ENCODE assay signal across 8 mouse cellular contexts in the genomic region with DNA sequence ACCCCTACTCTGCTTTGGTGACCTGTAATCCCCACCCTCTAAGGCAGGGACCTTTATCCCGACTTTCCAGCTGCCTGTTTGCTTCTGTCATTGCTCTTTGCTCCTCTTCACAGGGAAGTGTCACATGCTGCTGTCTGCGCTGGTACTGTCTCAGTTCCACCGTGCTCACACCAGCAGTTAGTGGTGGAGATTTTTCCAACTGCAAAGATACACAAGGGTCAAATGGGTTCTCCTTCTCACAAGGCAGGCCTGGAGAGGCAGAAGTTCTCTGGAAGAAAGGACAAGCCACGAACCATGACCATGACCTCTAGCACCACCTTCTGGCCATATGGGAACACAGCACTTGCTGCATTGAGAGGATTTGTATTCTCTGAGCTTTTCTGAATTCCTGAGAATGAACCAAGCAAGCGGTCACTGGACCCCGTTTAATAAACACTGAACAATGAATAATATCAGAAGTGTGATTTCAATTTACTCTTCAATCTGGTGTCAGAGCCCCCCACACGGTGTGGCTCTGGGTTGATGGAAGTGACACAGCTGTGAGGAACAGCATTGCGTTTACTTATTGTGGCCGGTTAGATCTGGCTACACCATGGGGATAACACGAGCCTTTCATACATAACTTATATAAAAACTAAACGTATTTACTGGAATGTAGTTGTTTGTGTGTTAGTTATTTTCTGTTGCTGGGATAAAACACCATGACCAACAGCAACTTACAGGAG. TPM values are rescaled to one million over a fixed set of nuclear protein-coding genes. Genes with fewer than 3 reads are reported as not detected.
DNase-seq lines count a peak whose midpoint lies in the region; ATAC-seq and TF ChIP-seq lines count a peak whose summit lies in the region.

No protein-coding gene starts in this region.

- no peak overlapping the region for H3K27ac ChIP-seq in gastrocnemius, adult 2 months
- H3K27ac ChIP-seq in intestine, postnatal 0 days (ENCODE audit: low read depth, low read length), result no peak overlapping the region
- no peak overlapping the region for H3K27ac ChIP-seq in liver, embryonic 12.5 days

- no peak overlapping the region for H3K9ac ChIP-seq in intestine, postnatal 0 days (ENCODE audit: low read depth, low read length)
- H3K9ac ChIP-seq in liver, embryonic 12.5 days, result no peak overlapping the region

- H3K36me3 ChIP-seq in C2C12 (ENCODE audit: control insufficient read depth, insufficient read depth), result no peaks in the 10 kb centered on the region
- H3K36me3 ChIP-seq in intestine, postnatal 0 days (ENCODE audit: control insufficient read depth, insufficient read depth), result no peaks in the 10 kb centered on the region
- H3K36me3 ChIP-seq in liver, embryonic 12.5 days, result peaks cover 14% of the 10 kb centered on the region

- no peaks in the 10 kb centered on the region for H3K4me1 ChIP-seq in intestine, postnatal 0 days (replicated peaks; ENCODE audit: control insufficient read depth, insufficient read depth, low read length)
- H3K4me1 ChIP-seq in liver, embryonic 12.5 days, result peaks cover 7% of the 10 kb centered on the region

- H3K79me3 ChIP-seq in C2C12 (ENCODE audit: low read depth), result no peaks in the 10 kb centered on the region

- H3ac ChIP-seq in C2C12 (ENCODE audit: control insufficient read depth, insufficient read length, low read depth), result no peak overlapping the region

- H3K4me3 ChIP-seq in C2C12 (ENCODE audit: insufficient read depth, poor library complexity, severe bottlenecking), result no peak overlapping the region
- no peak overlapping the region for H3K4me3 ChIP-seq in gastrocnemius, adult 2 months
- H3K4me3 ChIP-seq in intestine, postnatal 0 days (ENCODE audit: low read depth, low read length), result no peak overlapping the region
- H3K4me3 ChIP-seq in liver, embryonic 12.5 days, result no peak overlapping the region

- H3K9me3 ChIP-seq in intestine, postnatal 0 days (ENCODE audit: control insufficient read depth), result no peaks in the 10 kb centered on the region
- H3K9me3 ChIP-seq in liver, embryonic 12.5 days (replicated peaks), result no peaks in the 10 kb centered on the region

- H3K4me2 ChIP-seq in intestine, postnatal 0 days (replicated peaks; ENCODE audit: low read depth), result no peak overlapping the region
- H3K4me2 ChIP-seq in liver, embryonic 12.5 days, result no peak overlapping the region

- 0 out of 2 replicates have a peak, but pooled peaks have one; percentile 36 for ATAC-seq in intestine, postnatal 0 days
- peak; percentile 35; the same call in 1 of the 2 replicates for ATAC-seq in liver, embryonic 12.5 days

- 34% methylated on average over 11 of the region's 11 CpGs for WGBS in intestine, postnatal 0 days
- 30% methylated on average over 11 of the region's 11 CpGs for WGBS in liver, embryonic 12.5 days (ENCODE audit: insufficient replicate concordance)

- H3K79me2 ChIP-seq in C2C12 (ENCODE audit: control insufficient read depth, insufficient read depth), result no peaks in the 10 kb centered on the region

- intact Hi-C loops in gastrocnemius, adult 2 months (cut with DNase I), result loop anchor here (1.0 to 10.0 kb wide), 2 partner anchors 107 to 255 kb away; no protein-coding TSS in a partner anchor

- peak; percentile 20 for DNase-seq in MN1 (ENCODE audit: low spot score)
- DNase-seq in cerebellum, postnatal 10 days, result peak; percentile 82 to 90
- DNase-seq in gastrocnemius, adult 2 months, result peak; percentile 65
- peak; percentile 44 to 50 for DNase-seq in natural killer cell, adult 2 months (ENCODE audit: low spot score in 2 of 2)
- DNase-seq in thymus, postnatal 25 days, result peak; percentile 49

- H3K27me3 ChIP-seq in C2C12 (ENCODE audit: control insufficient read depth, insufficient read depth, insufficient read length), result no peaks in the 10 kb centered on the region
- no peaks in the 10 kb centered on the region for H3K27me3 ChIP-seq in intestine, postnatal 0 days (replicated peaks; ENCODE audit: control insufficient read depth, insufficient read depth, low read length)
- peaks cover 18% of the 10 kb centered on the region; the same call in 1 of the 2 replicates for H3K27me3 ChIP-seq in liver, embryonic 12.5 days (replicated peaks)

- TF ChIP-seq CTCF in C2C12 (IDR thresholded peaks at IDR 0.05; ENCODE audit: control insufficient read depth, insufficient read depth, insufficient read length), result peak; percentile 73
- peak; percentile 94 for TF ChIP-seq CTCF in gastrocnemius, adult 2 months (IDR thresholded peaks at IDR 0.05)
- peak; percentile 93 for TF ChIP-seq CTCF in intestine, postnatal 0 days (IDR thresholded peaks at IDR 0.05; ENCODE audit: low read depth)

TF ChIP-seq in C2C12, 6 proteins besides CTCF, POLR2A, EP300 and RAD21:
- TF ChIP-seq MYOD1 (IDR thresholded peaks at IDR 0.05; ENCODE audit: control insufficient read depth, insufficient read length, low read depth) (no peak), MAX (IDR thresholded peaks at IDR 0.05) (peak; percentile 13)
TF ChIP-seq in C2C12: peak in this region for 1.

RNA-seq across cellular contexts. Expression of gene Adra1d, which starts 32.0 kb away (rescaled TPM):
- 1.7 TPM for polyA plus RNA-seq in C2C12 (2012; fragmentation: generic; extraction: Trizol)
- under 1 TPM; 0.54 to 0.73 TPM for total RNA-seq in gastrocnemius, adult 2 months (2021)
- 0.05 TPM in 1 of 2 replicates, not detected in the other for polyA plus RNA-seq in intestine, postnatal 0 days (2015; fragmentation: Nextera tagmentation; extraction: Ambion mirVana)
- polyA plus RNA-seq in liver, embryonic 12.5 days (2016; fragmentation: Nextera tagmentation; extraction: Ambion mirVana), result 1.3 and 1.4 TPM in 2 replicates

RNA-seq across cellular contexts. Expression of gene Smox, which starts 38.8 kb away (rescaled TPM):
- 44.7 TPM for polyA plus RNA-seq in C2C12 (2012; fragmentation: generic; extraction: Trizol)
- total RNA-seq in gastrocnemius, adult 2 months (2021), result 100 to 1,000 TPM in 1 of 2 experiments, 10 to 100 TPM in 1; 51.2 to 522 TPM
- polyA plus RNA-seq in intestine, postnatal 0 days (2015; fragmentation: Nextera tagmentation; extraction: Ambion mirVana), result 18.0 and 19.9 TPM in 2 replicates
- 105 and 116 TPM in 2 replicates for polyA plus RNA-seq in liver, embryonic 12.5 days (2016; fragmentation: Nextera tagmentation; extraction: Ambion mirVana)

Comparison
In these comparisons a context has a peak if more than half of its experiments do, and no peak if none do; other contexts are left out.
1. DNase-seq: peak in every context shown above with its lines; median percentile 86 in cerebellum, postnatal 10 days; 65 in gastrocnemius, adult 2 months; 49 in thymus, postnatal 25 days; 47 in natural killer cell, adult 2 months; 20 in MN1.